Mouse (Mus musculus) spleen, postnatal 36 days (tissue): Measurements from ENCODE around the gene Gm38100.

ENCODE experiments used
- DNase-seq, 2 experiments: peaks; one replicate each; pipeline ENCODE4 v3.0.0; 2022; ENCODE audit warnings: low spot score in 2 of 2, mixed read lengths in 1 of 2

Gm38100 gene

GRCm38 (mm10) chr1:175967004-175967745 is 47.0 kb downstream of the Gm38100 start:
- no peak for DNase-seq

- DNase-seq, result no peak
These were observed 50.6 kb downstream of the Gm38100 start for GRCm38 (mm10) chr1:175970710-175971109.
